Mouse (Mus musculus) liver, embryonic 18 days (tissue): ENCODE data around the gene Gm3115. TPM values are rescaled to one million over a fixed set of nuclear protein-coding genes. Genes with fewer than 3 reads are reported as not detected.

ENCODE experiments used
- polyA plus RNA-seq: library from polyadenylated mRNA; depleted of rRNA; stranded (reverse); fragments of >200 nt; gene quantifications from 2 replicates; pipeline ENCODE4 v1.2.3, GENCODE M21; 2012; rRNA removed

Gene Gm3115
- not detected in 2 replicates for polyA plus RNA-seq

DNA sequence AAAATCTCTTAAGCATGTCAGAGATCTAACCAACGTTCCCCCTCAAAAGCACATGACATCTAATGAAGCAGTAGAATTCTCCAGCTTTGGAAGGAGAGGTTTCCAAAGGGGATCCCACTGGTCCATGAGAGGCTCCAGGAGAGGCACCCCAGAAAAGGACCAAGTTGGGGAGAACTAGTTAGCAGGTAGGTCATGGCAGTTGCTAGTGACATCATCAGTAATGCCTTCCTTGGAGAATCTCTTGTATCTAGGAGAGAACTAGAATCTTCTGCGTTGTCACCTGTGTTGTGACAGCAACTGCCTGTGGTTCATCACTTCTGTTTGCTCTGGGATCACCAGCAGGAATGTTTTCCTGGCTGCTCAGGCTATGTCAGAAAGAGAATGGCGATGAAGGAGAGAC, at the start of gene Gm3115:
Gm3115 (plus strand) TSS at position 301 of the 400 bp plus-strand sequence.

DNA sequence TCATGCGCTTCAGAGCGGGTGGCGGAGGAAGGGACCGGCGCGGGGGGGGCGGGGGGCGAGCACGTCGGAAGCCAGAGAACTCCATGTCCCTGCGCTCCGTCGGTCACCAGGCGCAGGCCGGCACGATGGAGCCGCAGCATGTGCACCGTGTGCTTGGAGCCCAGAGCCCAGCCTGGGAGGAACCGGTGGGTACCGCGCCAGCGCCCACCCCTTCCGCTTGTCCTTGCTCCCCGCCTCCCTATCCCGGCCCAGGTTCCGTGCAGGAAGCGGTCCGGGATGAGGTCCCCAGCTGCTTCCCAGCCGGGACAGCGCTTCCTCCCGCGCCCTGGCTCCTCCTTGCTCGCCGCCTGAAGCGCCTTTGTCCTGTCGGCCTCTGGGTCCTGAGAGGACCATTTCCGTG, 26.5 kb downstream of the Gm3115 start, which contains the start of gene Gm8108:
Gm8108 (plus strand) TSS at position 101 of the 400 bp plus-strand sequence.

Other genes starting within 250 kb of the Gm3115 start
- not detected in 2 replicates for gene Gm3033, start 237.9 kb upstream of the Gm3115 start, polyA plus RNA-seq
- not detected in 2 replicates for gene Gm2916, start 199.9 kb upstream of the Gm3115 start, polyA plus RNA-seq
- not detected in 2 replicates for gene Gm3029, start 152.4 kb upstream of the Gm3115 start, polyA plus RNA-seq
- gene Gm3095, start 120.6 kb upstream of the Gm3115 start, polyA plus RNA-seq, result not detected in 2 replicates
- not detected in 2 replicates for gene Gm3099, start 85.7 kb upstream of the Gm3115 start, polyA plus RNA-seq
- not detected in 2 replicates for gene Gm5796, start 60.2 kb upstream of the Gm3115 start, polyA plus RNA-seq
- gene Gm8108, start 26.4 kb downstream of the Gm3115 start, polyA plus RNA-seq, result 0.01 TPM in 1 of 2 replicates, not detected in the other
- gene Gm3127, start 80.9 kb downstream of the Gm3115 start, polyA plus RNA-seq, result not detected in 2 replicates
- not detected in 2 replicates for gene Gm2974, start 98.5 kb downstream of the Gm3115 start, polyA plus RNA-seq
- gene Gm3138, start 165.5 kb downstream of the Gm3115 start, polyA plus RNA-seq, result not detected in 2 replicates
- gene Gm3149, start 233.2 kb downstream of the Gm3115 start, polyA plus RNA-seq, result not detected in 2 replicates